Mouse (Mus musculus) cerebellum, adult (tissue): ENCODE measurements around the gene Fgfr2.
A peak's percentile ranks its signal among the peaks of the same experiment; 100 is the strongest.

ENCODE experiments used
- ATAC-seq: cut with Nextera tagmentation; 2 replicates; pipeline ENCODE4 v1.9.2; 2017; ENCODE audit warnings: mild to moderate bottlenecking, moderate library complexity, mixed read lengths; ENCODE audit not compliant: insufficient number of reproducible peaks, low FRiP score, low TSS enrichment

Gene Fgfr2

GRCm38 (mm10) chr7:132736099-132736862 lies 386.9 kb downstream of the Fgfr2 start:
- no peak for ATAC-seq

- ATAC-seq, result no peak
Measured at GRCm38 (mm10) chr7:132735145-132735544, 388.0 kb downstream of the Fgfr2 start.

- ATAC-seq, result no peak
Measured at GRCm38 (mm10) chr7:132734222-132734621, 388.9 kb downstream of the Fgfr2 start.

GRCm38 (mm10) chr7:132733521-132733920 lies 389.6 kb downstream of the Fgfr2 start:
- ATAC-seq, result no peak

- ATAC-seq, result no peak
Measured at GRCm38 (mm10) chr7:132732136-132732789, 390.9 kb downstream of the Fgfr2 start.

- ATAC-seq, result no peak
Measured at GRCm38 (mm10) chr7:132731558-132731957, 391.6 kb downstream of the Fgfr2 start.

GRCm38 (mm10) chr7:132730510-132730909 lies 392.6 kb downstream of the Fgfr2 start:
- no peak for ATAC-seq

GRCm38 (mm10) chr7:132729093-132729831 lies 393.9 kb downstream of the Fgfr2 start:
- no peak for ATAC-seq

- no peak for ATAC-seq
Measured at GRCm38 (mm10) chr7:132726106-132726861, 396.9 kb downstream of the Fgfr2 start.

GRCm38 (mm10) chr7:132724501-132725062 lies 398.6 kb downstream of the Fgfr2 start:
- no peak for ATAC-seq

- peak; percentile 79 for ATAC-seq
Measured at GRCm38 (mm10) chr7:132723906-132724305, 399.2 kb downstream of the Fgfr2 start.

- ATAC-seq, result no peak
Measured at GRCm38 (mm10) chr7:132722401-132723370, 400.5 kb downstream of the Fgfr2 start.

GRCm38 (mm10) chr7:132720562-132720961 lies 402.6 kb downstream of the Fgfr2 start:
- ATAC-seq, result 0 out of 2 replicates have a peak, but pooled peaks have one; percentile 13

GRCm38 (mm10) chr7:132719570-132719969 lies 403.6 kb downstream of the Fgfr2 start:
- no peak for ATAC-seq

GRCm38 (mm10) chr7:132715259-132715658 lies 407.9 kb downstream of the Fgfr2 start:
- ATAC-seq, result no peak

GRCm38 (mm10) chr7:132714236-132714923 lies 408.8 kb downstream of the Fgfr2 start:
- ATAC-seq, result peak; percentile 64; the same call in 1 of the 2 replicates

- no peak for ATAC-seq
Measured at GRCm38 (mm10) chr7:132713483-132714126, 409.5 kb downstream of the Fgfr2 start.

GRCm38 (mm10) chr7:132712956-132713355 lies 410.2 kb downstream of the Fgfr2 start:
- no peak for ATAC-seq
